Mouse (Mus musculus) forebrain, embryonic 12.5 days (tissue): ENCODE measurements around the gene Ager. TPM values are rescaled to one million over a fixed set of nuclear protein-coding genes. Genes with fewer than 3 reads are reported as not detected.

ENCODE experiments used
- ATAC-seq: fragments of 200-750 bp; cut with Nextera tagmentation; 2 replicates; pipeline ENCODE4 v1.8.0; 2017; ENCODE audit warnings: moderate TSS enrichment; ENCODE audit not compliant: low FRiP score
- H3K27ac ChIP-seq: fragments of 300-500 bp; sonication (generic); 2 replicates; pipeline ENCODE4 v1.5.1; 2016; ENCODE audit warnings: mild to moderate bottlenecking
- H3K27me3 ChIP-seq: fragments of 300-500 bp; sonication (generic); 2 replicates; pipeline ENCODE4 v1.6.1; 2016; ENCODE audit warnings: mild to moderate bottlenecking
- H3K36me3 ChIP-seq: fragments of 300-500 bp; sonication (generic); replicated peaks from 2 replicates; pipeline ENCODE4 v1.6.1; 2016; ENCODE audit warnings: mild to moderate bottlenecking
- H3K4me1 ChIP-seq: fragments of 300-500 bp; sonication (generic); 2 replicates; pipeline ENCODE4 v1.6.1; 2016
- H3K4me2 ChIP-seq: fragments of 300-500 bp; sonication (generic); 2 replicates; pipeline ENCODE4 v1.6.1; 2016; ENCODE audit warnings: mild to moderate bottlenecking, moderate library complexity
- H3K4me3 ChIP-seq: fragments of 300-500 bp; sonication (generic); replicated peaks from 2 replicates; pipeline ENCODE4 v1.5.1; 2016; ENCODE audit warnings: mild to moderate bottlenecking
- H3K9ac ChIP-seq: fragments of 300-500 bp; sonication (generic); 2 replicates; pipeline ENCODE4 v1.6.1; 2016; ENCODE audit warnings: mild to moderate bottlenecking
- H3K9me3 ChIP-seq: fragments of 300-500 bp; sonication (generic); 2 replicates; pipeline ENCODE4 v1.6.1; 2016
- WGBS: fragments of 180-500 bp; shearing (Covaris S2); methylation state at CpG from one replicate; pipeline ENCODE4 v1.1.7; 2016; 5-methylcytosine and 5-hydroxymethylcytosine counted together
- polyA plus RNA-seq: library from polyadenylated mRNA; unstranded; fragments of >200 nt; fragmentation: Nextera tagmentation; extraction: Ambion mirVana; gene quantifications from 2 replicates; pipeline ENCODE4 v1.2.1, GENCODE M21; 2016

The Ager gene
- polyA plus RNA-seq, 1 experiment from 2014 or later = 2.6 TPM

GRCm38 (mm10) chr17:34643944-34644343 is 46.3 kb downstream of the Ager start:
- Histone ChIP-seq H3K27me3 (no peaks in the 10 kb centered on the region), H3K36me3 (peaks cover 6% of the 10 kb centered on the region), H3K9ac (no peak overlapping the region), H3K4me2 (no peak overlapping the region), H3K27ac (no peak overlapping the region), H3K4me1 (peaks cover 45% of the 10 kb centered on the region), H3K4me3 (no peak overlapping the region), H3K9me3 (no peaks in the 10 kb centered on the region)
- ATAC-seq = no peak
- 85% methylated on average over 10 of the region's 10 CpGs for whole genome bisulfite sequencing

GRCm38 (mm10) chr17:34644608-34645007 is 46.9 kb downstream of the Ager start, which contains the start of gene Fkbpl:
TSS of gene Fkbpl (plus strand) at chr17:34644764.
- ATAC-seq = peak; percentile 85
- Histone ChIP-seq H3K4me1 (peaks cover 45% of the 10 kb centered on the region), H3K27ac (peak within 1 kb of the TSS; percentile 75), H3K9me3 (no peaks in the 10 kb centered on the region), H3K36me3 (peaks cover 12% of the 10 kb centered on the region), H3K4me2 (peak within 1 kb of the TSS; percentile 59), H3K9ac (peak within 1 kb of the TSS; percentile 74), H3K27me3 (no peaks in the 10 kb centered on the region), H3K4me3 (peak within 1 kb of the TSS; percentile 54)
- under 1% methylated on average over 16 of the region's 16 CpGs for WGBS

GRCm38 (mm10) chr17:34645256-34645829 is 47.7 kb downstream of the Ager start:
- WGBS = 50% methylated on average over 10 of the region's 10 CpGs
- H3K36me3 ChIP-seq = peaks cover 20% of the 10 kb centered on the region
- ATAC-seq = no peak
- H3K27me3 ChIP-seq = no peaks in the 10 kb centered on the region
- H3K27ac ChIP-seq = peak overlapping the region; percentile 75; the same call in 1 of the 2 replicates
- H3K4me3 ChIP-seq = peak overlapping the region; percentile 54
- peak overlapping the region; percentile 74; the same call in 1 of the 2 replicates for H3K9ac ChIP-seq
- H3K9me3 ChIP-seq = no peaks in the 10 kb centered on the region
- H3K4me2 ChIP-seq = peak overlapping the region; percentile 59
- H3K4me1 ChIP-seq = peaks cover 45% of the 10 kb centered on the region

- Histone ChIP-seq H3K4me2 (peak overlapping the region; percentile 59), H3K9ac (no peak overlapping the region), H3K4me3 (peak overlapping the region; percentile 54; the same call in 1 of the 2 replicates), H3K4me1 (peaks cover 38% of the 10 kb centered on the region), H3K9me3 (no peaks in the 10 kb centered on the region), H3K27ac (0 out of 2 replicates have a peak overlapping the region, but pooled peaks have one; percentile 31), H3K36me3 (peaks cover 26% of the 10 kb centered on the region), H3K27me3 (no peaks in the 10 kb centered on the region)
- ATAC-seq = no peak
- WGBS = 92% methylated on average over 30 of the region's 30 CpGs
These were observed 48.3 kb downstream of the Ager start for GRCm38 (mm10) chr17:34645831-34646511.

GRCm38 (mm10) chr17:34646906-34647787 is 49.5 kb downstream of the Ager start, which contains the start of gene Atf6b:
TSS of gene Atf6b (plus strand) at chr17:34647146.
- Histone ChIP-seq H3K9ac (peak within 1 kb of the TSS; percentile 89), H3K27me3 (no peaks in the 10 kb centered on the region), H3K4me3 (peak within 1 kb of the TSS; percentile 88), H3K27ac (peak within 1 kb of the TSS; percentile 54), H3K4me2 (peak within 1 kb of the TSS; percentile 91), H3K4me1 (peaks cover 32% of the 10 kb centered on the region), H3K36me3 (peaks cover 38% of the 10 kb centered on the region), H3K9me3 (no peaks in the 10 kb centered on the region)
- ATAC-seq = peak; percentile 96
- 2% methylated on average over 66 of the region's 66 CpGs for WGBS

GRCm38 (mm10) chr17:34648141-34648890 is 50.7 kb downstream of the Ager start:
- 85% methylated on average over 16 of the region's 16 CpGs for WGBS
- H3K9ac ChIP-seq = peak overlapping the region; percentile 89; the same call in 1 of the 2 replicates

GRCm38 (mm10) chr17:34649106-34649864 is 51.6 kb downstream of the Ager start:
- WGBS = 90% methylated on average over 18 of the region's 18 CpGs
- H3K4me3 ChIP-seq = no peak overlapping the region
- no peak overlapping the region for H3K9ac ChIP-seq
- H3K27ac ChIP-seq = no peak overlapping the region
- H3K36me3 ChIP-seq = peaks cover 55% of the 10 kb centered on the region
- peaks cover 32% of the 10 kb centered on the region for H3K4me1 ChIP-seq
- H3K4me2 ChIP-seq = no peak overlapping the region
- no peak for ATAC-seq
- H3K9me3 ChIP-seq = no peaks in the 10 kb centered on the region
- no peaks in the 10 kb centered on the region for H3K27me3 ChIP-seq

More at GRCm38 (mm10) chr17:34648141-34648890, 50.7 kb downstream of the Ager start:
- Histone ChIP-seq H3K4me2 (peak overlapping the region; percentile 91), H3K36me3 (peaks cover 49% of the 10 kb centered on the region), H3K4me1 (peaks cover 32% of the 10 kb centered on the region), H3K27me3 (no peaks in the 10 kb centered on the region), H3K4me3 (peak overlapping the region; percentile 88), H3K27ac (no peak overlapping the region), H3K9me3 (no peaks in the 10 kb centered on the region)
- no peak for ATAC-seq

Other genes starting within 250 kb of the Ager start
- gene Btnl2, start 243.0 kb upstream of the Ager start, polyA plus RNA-seq = not detected in 2 replicates
- not detected in 2 replicates for gene Btnl1, start 220.7 kb upstream of the Ager start, polyA plus RNA-seq
- 2.4 and 2.6 TPM in 2 replicates for gene BC051142, start 199.0 kb upstream of the Ager start, polyA plus RNA-seq
- not detected in 2 replicates for gene Btnl4, start 120.5 kb upstream of the Ager start, polyA plus RNA-seq
- gene Btnl6, start 80.5 kb upstream of the Ager start, polyA plus RNA-seq = not detected in 2 replicates
- 6.9 and 9.5 TPM in 2 replicates for gene Notch4, start 33.6 kb upstream of the Ager start, polyA plus RNA-seq
- gene Gpsm3, start 8.1 kb upstream of the Ager start, polyA plus RNA-seq = 2.0 and 2.7 TPM in 2 replicates
- 16.6 and 17.8 TPM in 2 replicates for gene Pbx2, start 6.6 kb upstream of the Ager start, polyA plus RNA-seq
- gene Rnf5, start 5.8 kb downstream of the Ager start, polyA plus RNA-seq = 241 and 247 TPM in 2 replicates
- gene Agpat1, start 6.4 kb downstream of the Ager start, polyA plus RNA-seq = 70.5 and 73.9 TPM in 2 replicates
- 3.2 and 4.6 TPM in 2 replicates for gene Egfl8, start 18.1 kb downstream of the Ager start, polyA plus RNA-seq
- 20.3 and 21.2 TPM in 2 replicates for gene Ppt2, start 30.6 kb downstream of the Ager start, polyA plus RNA-seq
- gene Prrt1, start 31.7 kb downstream of the Ager start, polyA plus RNA-seq = 2.9 and 3.9 TPM in 2 replicates
- 13.9 and 14.6 TPM in 2 replicates for gene Fkbpl, start 46.9 kb downstream of the Ager start, polyA plus RNA-seq
- 107 and 109 TPM in 2 replicates for gene Atf6b, start 49.3 kb downstream of the Ager start, polyA plus RNA-seq
- 0.03 and 0.04 TPM in 2 replicates for gene Tnxb, start 72.7 kb downstream of the Ager start, polyA plus RNA-seq
- not detected in 2 replicates for gene C4b, start 146.0 kb downstream of the Ager start, polyA plus RNA-seq
- not detected in 2 replicates for gene Cyp21a1, start 206.7 kb downstream of the Ager start, polyA plus RNA-seq
- 28.6 and 32.7 TPM in 2 replicates for gene Stk19, start 239.1 kb downstream of the Ager start, polyA plus RNA-seq
- gene Dxo, start 239.2 kb downstream of the Ager start, polyA plus RNA-seq = 72.9 and 77.6 TPM in 2 replicates